Mouse (Mus musculus): ENCODE measurements around the gene Arhgap15. TPM values are rescaled to one million over a fixed set of nuclear protein-coding genes. Genes with fewer than 3 reads are reported as not detected.

Arhgap15 gene
- polyA plus RNA-seq, 1 experiment from 2014 or later: 2.8 TPM

- Histone ChIP-seq H3K4me2 (ENCODE audit: low read depth, low read length) (no peak overlapping the region), H3K27me3 (replicated peaks; ENCODE audit: control insufficient read depth, insufficient read depth, low read length) (no peaks in the 10 kb centered on the region), H3K27ac (replicated peaks; ENCODE audit: low read depth, low read length) (no peak overlapping the region), H3K9me3 (ENCODE audit: control insufficient read depth, low read length) (no peaks in the 10 kb centered on the region), H3K4me1 (ENCODE audit: control insufficient read depth, insufficient read depth, low read length) (no peaks in the 10 kb centered on the region), H3K4me3 (ENCODE audit: low read depth, low read length) (no peak overlapping the region), H3K36me3 (ENCODE audit: control insufficient read depth, insufficient read depth, low read length) (no peaks in the 10 kb centered on the region), H3K9ac (ENCODE audit: low read depth, low read length) (no peak overlapping the region)
- DNase-seq (ENCODE audit: low spot score) (no peak), ATAC-seq (ENCODE audit: low read depth) (no peak)
- 91% methylated on average over 5 of the region's 5 CpGs for WGBS
Measured at GRCm38 (mm10) chr2:43923863-43924340, 175.3 kb downstream of the Arhgap15 start.

- Histone ChIP-seq H3K27me3 (replicated peaks; ENCODE audit: control insufficient read depth, insufficient read depth, low read length) (no peaks in the 10 kb centered on the region), H3K4me1 (ENCODE audit: control insufficient read depth, insufficient read depth, low read length) (no peaks in the 10 kb centered on the region), H3K9me3 (ENCODE audit: control insufficient read depth, low read length) (no peaks in the 10 kb centered on the region), H3K27ac (replicated peaks; ENCODE audit: low read depth, low read length) (no peak overlapping the region), H3K36me3 (ENCODE audit: control insufficient read depth, insufficient read depth, low read length) (no peaks in the 10 kb centered on the region), H3K4me2 (ENCODE audit: low read depth, low read length) (no peak overlapping the region), H3K9ac (ENCODE audit: low read depth, low read length) (no peak overlapping the region), H3K4me3 (ENCODE audit: low read depth, low read length) (no peak overlapping the region)
- WGBS: 88% methylated on average over 3 of the region's 3 CpGs
- DNase-seq (ENCODE audit: low spot score): no peak
- no peak for ATAC-seq (ENCODE audit: low read depth)
Measured at GRCm38 (mm10) chr2:43931687-43932086, 183.1 kb downstream of the Arhgap15 start.

GRCm38 (mm10) chr2:43939196-43939595 is 190.6 kb downstream of the Arhgap15 start:
- no peaks in the 10 kb centered on the region for H3K9me3 ChIP-seq (ENCODE audit: control insufficient read depth, low read length)

GRCm38 (mm10) chr2:43945679-43946078 is 197.1 kb downstream of the Arhgap15 start:
- no peaks in the 10 kb centered on the region for H3K9me3 ChIP-seq (ENCODE audit: control insufficient read depth, low read length)
- no peaks in the 10 kb centered on the region for H3K4me1 ChIP-seq (ENCODE audit: control insufficient read depth, insufficient read depth, low read length)
- H3K27ac ChIP-seq (replicated peaks; ENCODE audit: low read depth, low read length): no peak overlapping the region
- no peaks in the 10 kb centered on the region for H3K36me3 ChIP-seq (ENCODE audit: control insufficient read depth, insufficient read depth, low read length)
- H3K4me3 ChIP-seq (ENCODE audit: low read depth, low read length): no peak overlapping the region
- no peak for DNase-seq (ENCODE audit: low spot score)
- H3K9ac ChIP-seq (ENCODE audit: low read depth, low read length): no peak overlapping the region
- H3K4me2 ChIP-seq (ENCODE audit: low read depth, low read length): no peak overlapping the region
- H3K27me3 ChIP-seq (replicated peaks; ENCODE audit: control insufficient read depth, insufficient read depth, low read length): no peaks in the 10 kb centered on the region
- ATAC-seq (ENCODE audit: low read depth): no peak
- WGBS: 84% methylated on average over 2 of the region's 2 CpGs

More at GRCm38 (mm10) chr2:43939196-43939595, 190.6 kb downstream of the Arhgap15 start:
- Histone ChIP-seq H3K9ac (ENCODE audit: low read depth, low read length) (no peak overlapping the region), H3K27me3 (replicated peaks; ENCODE audit: control insufficient read depth, insufficient read depth, low read length) (no peaks in the 10 kb centered on the region), H3K4me3 (ENCODE audit: low read depth, low read length) (no peak overlapping the region), H3K4me1 (ENCODE audit: control insufficient read depth, insufficient read depth, low read length) (no peaks in the 10 kb centered on the region), H3K27ac (replicated peaks; ENCODE audit: low read depth, low read length) (no peak overlapping the region), H3K4me2 (ENCODE audit: low read depth, low read length) (no peak overlapping the region), H3K36me3 (ENCODE audit: control insufficient read depth, insufficient read depth, low read length) (no peaks in the 10 kb centered on the region)
- DNase-seq (ENCODE audit: low spot score) (no peak), ATAC-seq (ENCODE audit: low read depth) (no peak)
- WGBS: 86% methylated on average over 5 of the region's 5 CpGs

- Histone ChIP-seq H3K27ac (replicated peaks; ENCODE audit: low read depth, low read length) (no peak overlapping the region), H3K27me3 (replicated peaks; ENCODE audit: control insufficient read depth, insufficient read depth, low read length) (no peaks in the 10 kb centered on the region), H3K4me1 (ENCODE audit: control insufficient read depth, insufficient read depth, low read length) (no peaks in the 10 kb centered on the region), H3K4me2 (ENCODE audit: low read depth, low read length) (no peak overlapping the region), H3K4me3 (ENCODE audit: low read depth, low read length) (no peak overlapping the region), H3K9ac (ENCODE audit: low read depth, low read length) (no peak overlapping the region), H3K36me3 (ENCODE audit: control insufficient read depth, insufficient read depth, low read length) (no peaks in the 10 kb centered on the region), H3K9me3 (ENCODE audit: control insufficient read depth, low read length) (no peaks in the 10 kb centered on the region)
- no peak for DNase-seq (ENCODE audit: low spot score)
- 77% methylated on average over 13 of the region's 13 CpGs for WGBS
- ATAC-seq (ENCODE audit: low read depth): no peak
Measured at GRCm38 (mm10) chr2:43949775-43950492, 201.3 kb downstream of the Arhgap15 start.

GRCm38 (mm10) chr2:43950741-43951140 is 202.1 kb downstream of the Arhgap15 start:
- Histone ChIP-seq H3K9me3 (ENCODE audit: control insufficient read depth, low read length) (no peaks in the 10 kb centered on the region), H3K4me3 (ENCODE audit: low read depth, low read length) (no peak overlapping the region), H3K9ac (ENCODE audit: low read depth, low read length) (no peak overlapping the region), H3K27ac (replicated peaks; ENCODE audit: low read depth, low read length) (no peak overlapping the region), H3K4me1 (ENCODE audit: control insufficient read depth, insufficient read depth, low read length) (no peaks in the 10 kb centered on the region), H3K4me2 (ENCODE audit: low read depth, low read length) (no peak overlapping the region), H3K36me3 (ENCODE audit: control insufficient read depth, insufficient read depth, low read length) (no peaks in the 10 kb centered on the region), H3K27me3 (replicated peaks; ENCODE audit: control insufficient read depth, insufficient read depth, low read length) (no peaks in the 10 kb centered on the region)
- WGBS: 67% methylated on average over 6 of the region's 6 CpGs
- DNase-seq (ENCODE audit: low spot score) (no peak), ATAC-seq (ENCODE audit: low read depth) (no peak)

- no peaks in the 10 kb centered on the region for H3K9me3 ChIP-seq (ENCODE audit: control insufficient read depth, low read length)
- H3K4me1 ChIP-seq (ENCODE audit: control insufficient read depth, insufficient read depth, low read length): no peaks in the 10 kb centered on the region
- DNase-seq (ENCODE audit: low spot score): no peak
- no peak overlapping the region for H3K27ac ChIP-seq (replicated peaks; ENCODE audit: low read depth, low read length)
- no peak for ATAC-seq (ENCODE audit: low read depth)
- no peaks in the 10 kb centered on the region for H3K36me3 ChIP-seq (ENCODE audit: control insufficient read depth, insufficient read depth, low read length)
- H3K4me3 ChIP-seq (ENCODE audit: low read depth, low read length): no peak overlapping the region
- H3K9ac ChIP-seq (ENCODE audit: low read depth, low read length): no peak overlapping the region
- no peaks in the 10 kb centered on the region for H3K27me3 ChIP-seq (replicated peaks; ENCODE audit: control insufficient read depth, insufficient read depth, low read length)
- no peak overlapping the region for H3K4me2 ChIP-seq (ENCODE audit: low read depth, low read length)
Measured at GRCm38 (mm10) chr2:43959189-43959588, 210.6 kb downstream of the Arhgap15 start.

GRCm38 (mm10) chr2:43962466-43962865 is 213.8 kb downstream of the Arhgap15 start:
- no peak for DNase-seq (ENCODE audit: low spot score)
- H3K27ac ChIP-seq (replicated peaks; ENCODE audit: low read depth, low read length): no peak overlapping the region
- H3K9me3 ChIP-seq (ENCODE audit: control insufficient read depth, low read length): no peaks in the 10 kb centered on the region
- no peak overlapping the region for H3K4me2 ChIP-seq (ENCODE audit: low read depth, low read length)
- H3K4me3 ChIP-seq (ENCODE audit: low read depth, low read length): no peak overlapping the region
- H3K36me3 ChIP-seq (ENCODE audit: control insufficient read depth, insufficient read depth, low read length): no peaks in the 10 kb centered on the region
- H3K27me3 ChIP-seq (replicated peaks; ENCODE audit: control insufficient read depth, insufficient read depth, low read length): no peaks in the 10 kb centered on the region
- no peak for ATAC-seq (ENCODE audit: low read depth)
- H3K4me1 ChIP-seq (ENCODE audit: control insufficient read depth, insufficient read depth, low read length): no peaks in the 10 kb centered on the region
- 77% methylated on average over 5 of the region's 5 CpGs for WGBS
- H3K9ac ChIP-seq (ENCODE audit: low read depth, low read length): no peak overlapping the region

GRCm38 (mm10) chr2:43968581-43968980 is 220.0 kb downstream of the Arhgap15 start:
- Histone ChIP-seq H3K4me1 (ENCODE audit: control insufficient read depth, insufficient read depth, low read length) (no peaks in the 10 kb centered on the region), H3K9me3 (ENCODE audit: control insufficient read depth, low read length) (no peaks in the 10 kb centered on the region), H3K9ac (ENCODE audit: low read depth, low read length) (no peak overlapping the region), H3K27ac (replicated peaks; ENCODE audit: low read depth, low read length) (no peak overlapping the region), H3K4me2 (ENCODE audit: low read depth, low read length) (no peak overlapping the region), H3K36me3 (ENCODE audit: control insufficient read depth, insufficient read depth, low read length) (no peaks in the 10 kb centered on the region), H3K27me3 (replicated peaks; ENCODE audit: control insufficient read depth, insufficient read depth, low read length) (no peaks in the 10 kb centered on the region), H3K4me3 (ENCODE audit: low read depth, low read length) (no peak overlapping the region)
- 46% methylated on average over 4 of the region's 4 CpGs for WGBS
- no peak for ATAC-seq (ENCODE audit: low read depth)
- no peak for DNase-seq (ENCODE audit: low spot score)

Data from embryonic facial prominence, embryonic 14.5 days (tissue).